Mouse (Mus musculus) hindbrain, embryonic 14.5 days (tissue): ENCODE data around the gene Ube2v1. TPM values are rescaled to one million over a fixed set of nuclear protein-coding genes. Genes with fewer than 3 reads are reported as not detected.
"Not testable (repeated sequence)": the region's sequence is repeated elsewhere in the genome, so short reads cannot be mapped to it uniquely, and the experiment has no call there.

ENCODE experiments used
- ATAC-seq: fragments of 200-750 bp; cut with Nextera tagmentation; 2 replicates; pipeline ENCODE4 v1.8.0; 2017; ENCODE audit warnings: moderate number of reproducible peaks, mild to moderate bottlenecking, moderate TSS enrichment, moderate library complexity; ENCODE audit not compliant: low FRiP score
- DNase-seq: peaks from one replicate; pipeline ENCODE4 v3.0.0-alpha.2; 2015; ENCODE audit warnings: low spot score
- H3K27ac ChIP-seq: fragments of 300-500 bp; sonication (generic); 2 replicates; pipeline ENCODE4 v1.5.1; 2014; ENCODE audit warnings: mild to moderate bottlenecking, moderate library complexity
- H3K27me3 ChIP-seq: fragments of 300-500 bp; sonication (generic); 2 replicates; pipeline ENCODE4 v1.6.1; 2014; ENCODE audit warnings: mild to moderate bottlenecking, low read length, mixed read lengths; ENCODE audit not compliant: control insufficient read depth, insufficient read depth
- H3K36me3 ChIP-seq: fragments of 300-500 bp; sonication (generic); replicated peaks from 2 replicates; pipeline ENCODE4 v1.6.1; 2014; ENCODE audit not compliant: control insufficient read depth, insufficient read depth
- H3K4me1 ChIP-seq: fragments of 300-500 bp; sonication (generic); replicated peaks from 2 replicates; pipeline ENCODE4 v1.6.1; 2014; ENCODE audit warnings: antibody characterized with exemption, low read length, mixed read lengths; ENCODE audit not compliant: control insufficient read depth, insufficient read depth
- H3K4me2 ChIP-seq: fragments of 300-500 bp; sonication (generic); replicated peaks from 2 replicates; pipeline ENCODE4 v1.6.1; 2014; ENCODE audit warnings: mild to moderate bottlenecking, moderate library complexity
- H3K4me3 ChIP-seq: fragments of 300-500 bp; sonication (generic); replicated peaks from 2 replicates; pipeline ENCODE4 v1.5.1; 2014; ENCODE audit warnings: mild to moderate bottlenecking, low read length
- H3K9ac ChIP-seq: fragments of 300-500 bp; sonication (generic); 2 replicates; pipeline ENCODE4 v1.6.1; 2014
- H3K9me3 ChIP-seq: fragments of 300-500 bp; sonication (generic); 2 replicates; pipeline ENCODE4 v1.6.1; 2016; ENCODE audit warnings: low read length; ENCODE audit not compliant: control insufficient read depth
- WGBS: fragments of 180-500 bp; shearing (Covaris S2); extraction: QIAGEN DNeasy Blood & Tissue Kit; methylation state at CpG from one replicate; pipeline ENCODE4 v1.1.7; 2014; 5-methylcytosine and 5-hydroxymethylcytosine counted together
- polyA plus RNA-seq: library from polyadenylated mRNA; unstranded; fragments of >200 nt; fragmentation: Nextera tagmentation; extraction: Ambion mirVana; gene quantifications from 2 replicates; pipeline ENCODE4 v1.2.1, GENCODE M21; 2014

Gene Ube2v1
- polyA plus RNA-seq, 1 experiment from 2014 or later: 302 TPM

DNA sequence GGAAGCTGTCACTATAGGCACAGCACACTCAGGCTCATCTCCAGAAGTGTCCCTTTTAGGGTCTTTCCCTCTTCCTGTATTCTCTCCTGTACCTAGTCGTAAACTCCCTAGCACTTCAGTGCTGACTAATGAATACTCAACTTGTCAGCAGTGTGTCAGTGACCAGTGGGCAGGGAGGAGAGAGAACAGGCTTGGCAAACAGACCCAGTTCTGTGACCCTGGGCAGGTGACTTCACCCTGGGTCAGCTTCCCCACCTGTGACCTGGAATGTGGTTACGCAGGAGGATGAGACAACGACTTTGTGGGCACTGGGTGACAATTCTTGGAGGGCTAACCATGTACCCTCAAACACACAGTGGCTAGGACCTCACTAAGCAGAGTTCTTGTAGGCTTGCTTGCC lies 14.9 kb downstream of the Ube2v1 start:
- H3K4me3 ChIP-seq: no peak overlapping the region
- 94% methylated on average over 3 of the region's 3 CpGs for WGBS
- DNase-seq: no peak
- no peaks in the 10 kb centered on the region for H3K9me3 ChIP-seq
- no peaks in the 10 kb centered on the region; the same call in 1 of the 2 replicates for H3K4me1 ChIP-seq
- ATAC-seq: no peak
- no peaks in the 10 kb centered on the region for H3K27me3 ChIP-seq
- H3K4me2 ChIP-seq: no peak overlapping the region
- H3K36me3 ChIP-seq: peaks cover 51% of the 10 kb centered on the region
- no peak overlapping the region for H3K9ac ChIP-seq
- no peak overlapping the region for H3K27ac ChIP-seq

DNA sequence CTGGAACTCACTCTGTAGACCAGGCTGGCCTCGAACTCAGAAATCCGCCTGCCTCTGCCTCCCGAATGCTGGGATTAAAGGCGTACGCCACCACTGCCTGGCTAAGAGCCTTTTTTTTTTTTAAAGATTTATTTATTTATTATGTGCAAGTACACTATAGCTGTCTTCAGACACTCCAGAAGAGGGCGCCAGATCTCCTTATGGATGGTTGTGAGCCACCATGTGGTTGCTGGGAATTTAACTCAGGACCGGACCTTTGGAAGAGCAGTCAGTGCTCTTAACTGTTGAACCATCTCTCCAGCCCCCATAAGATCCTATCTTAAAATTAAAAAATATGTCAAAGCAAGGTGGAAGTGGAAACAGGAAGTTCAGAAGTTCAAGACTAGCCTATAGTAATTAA lies 18.6 kb downstream of the Ube2v1 start:
- WGBS: 89% methylated on average over 5 of the region's 7 CpGs
- not testable (repeated sequence) for H3K9ac ChIP-seq, H3K4me2 ChIP-seq, H3K4me3 ChIP-seq, H3K27me3 ChIP-seq, H3K9me3 ChIP-seq, H3K4me1 ChIP-seq, DNase-seq, H3K27ac ChIP-seq, ATAC-seq
- peaks cover 68% of the 10 kb centered on the region for H3K36me3 ChIP-seq

DNA sequence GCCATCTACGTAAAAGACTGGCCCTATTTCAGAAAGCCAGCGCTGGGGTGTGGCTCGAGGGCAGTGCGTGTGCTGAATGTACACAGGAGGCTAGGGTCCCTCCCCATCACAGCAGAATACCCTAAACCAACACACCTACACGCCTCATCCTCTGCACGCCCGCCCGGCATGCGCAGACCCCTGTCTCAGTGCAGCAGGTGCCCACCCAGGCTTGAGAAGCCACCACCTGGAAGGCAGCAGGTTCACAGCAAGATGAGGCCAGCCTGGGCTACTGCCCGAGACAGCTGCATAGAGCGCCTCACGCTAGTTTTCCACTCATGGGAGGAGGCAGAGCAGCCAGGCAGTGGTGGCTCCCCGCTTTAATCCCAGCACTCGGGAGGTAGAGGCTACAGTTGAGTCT lies 19.8 kb downstream of the Ube2v1 start:
- Histone ChIP-seq H3K36me3 (peaks cover 65% of the 10 kb centered on the region), H3K9me3 (no peaks in the 10 kb centered on the region), H3K4me1 (no peaks in the 10 kb centered on the region), H3K27ac (no peak overlapping the region), H3K4me3 (no peak overlapping the region), H3K4me2 (no peak overlapping the region), H3K27me3 (no peaks in the 10 kb centered on the region), H3K9ac (no peak overlapping the region)
- DNase-seq: no peak
- WGBS: 95% methylated on average over 14 of the region's 14 CpGs
- no peak for ATAC-seq

DNA sequence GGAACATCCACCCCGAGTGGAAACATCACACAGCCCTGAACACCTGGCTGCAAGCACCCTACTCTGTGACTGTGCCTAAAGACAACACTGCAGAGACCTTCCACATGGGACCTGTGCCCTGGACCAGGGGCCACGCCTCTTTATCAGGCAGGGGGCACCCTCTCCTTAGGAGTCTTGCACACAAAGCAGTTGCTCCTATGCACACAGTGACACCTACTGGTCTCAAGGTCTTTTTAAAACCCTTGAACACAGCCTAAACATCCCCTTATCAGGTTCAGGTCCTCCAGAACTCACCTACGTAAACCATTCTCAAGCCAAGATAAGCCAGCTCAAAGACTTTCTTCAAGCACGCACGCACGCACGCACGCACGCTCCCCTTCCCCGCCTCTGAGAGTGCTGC lies 20.6 kb downstream of the Ube2v1 start:
- H3K4me2 ChIP-seq: no peak overlapping the region
- H3K4me1 ChIP-seq: no peaks in the 10 kb centered on the region
- WGBS: 96% methylated on average over 10 of the region's 10 CpGs
- H3K36me3 ChIP-seq: peaks cover 64% of the 10 kb centered on the region
- H3K27ac ChIP-seq: no peak overlapping the region
- H3K4me3 ChIP-seq: no peak overlapping the region
- no peaks in the 10 kb centered on the region for H3K27me3 ChIP-seq
- H3K9me3 ChIP-seq: no peaks in the 10 kb centered on the region
- ATAC-seq: no peak
- no peak for DNase-seq
- no peak overlapping the region for H3K9ac ChIP-seq

DNA sequence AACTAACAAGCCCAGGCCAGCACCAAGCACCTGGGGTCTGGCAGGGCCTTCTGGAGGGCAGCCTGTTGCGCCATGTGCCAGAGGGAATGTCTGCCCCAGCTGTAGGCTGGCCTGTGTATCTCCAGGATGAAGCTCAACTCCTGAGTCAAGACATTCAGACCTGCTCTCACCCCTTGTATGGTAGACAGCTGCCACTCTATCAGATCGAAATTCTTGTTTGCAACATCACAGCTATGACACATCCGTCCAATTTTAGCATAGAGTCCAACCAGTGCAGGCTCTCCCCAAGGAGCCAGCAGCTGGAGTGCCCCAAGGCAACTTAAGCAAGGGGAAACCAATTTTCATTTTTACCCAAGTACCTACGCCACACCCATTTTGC lies 25.2 kb downstream of the Ube2v1 start:
- ATAC-seq: no peak
- no peak overlapping the region for H3K4me3 ChIP-seq
- H3K4me1 ChIP-seq: no peaks in the 10 kb centered on the region
- no peak for DNase-seq
- no peak overlapping the region for H3K4me2 ChIP-seq
- no peaks in the 10 kb centered on the region for H3K27me3 ChIP-seq
- H3K9me3 ChIP-seq: no peaks in the 10 kb centered on the region
- H3K9ac ChIP-seq: no peak overlapping the region
- peaks cover 28% of the 10 kb centered on the region for H3K36me3 ChIP-seq
- 87% methylated on average over 4 of the region's 4 CpGs for WGBS
- H3K27ac ChIP-seq: no peak overlapping the region

DNA sequence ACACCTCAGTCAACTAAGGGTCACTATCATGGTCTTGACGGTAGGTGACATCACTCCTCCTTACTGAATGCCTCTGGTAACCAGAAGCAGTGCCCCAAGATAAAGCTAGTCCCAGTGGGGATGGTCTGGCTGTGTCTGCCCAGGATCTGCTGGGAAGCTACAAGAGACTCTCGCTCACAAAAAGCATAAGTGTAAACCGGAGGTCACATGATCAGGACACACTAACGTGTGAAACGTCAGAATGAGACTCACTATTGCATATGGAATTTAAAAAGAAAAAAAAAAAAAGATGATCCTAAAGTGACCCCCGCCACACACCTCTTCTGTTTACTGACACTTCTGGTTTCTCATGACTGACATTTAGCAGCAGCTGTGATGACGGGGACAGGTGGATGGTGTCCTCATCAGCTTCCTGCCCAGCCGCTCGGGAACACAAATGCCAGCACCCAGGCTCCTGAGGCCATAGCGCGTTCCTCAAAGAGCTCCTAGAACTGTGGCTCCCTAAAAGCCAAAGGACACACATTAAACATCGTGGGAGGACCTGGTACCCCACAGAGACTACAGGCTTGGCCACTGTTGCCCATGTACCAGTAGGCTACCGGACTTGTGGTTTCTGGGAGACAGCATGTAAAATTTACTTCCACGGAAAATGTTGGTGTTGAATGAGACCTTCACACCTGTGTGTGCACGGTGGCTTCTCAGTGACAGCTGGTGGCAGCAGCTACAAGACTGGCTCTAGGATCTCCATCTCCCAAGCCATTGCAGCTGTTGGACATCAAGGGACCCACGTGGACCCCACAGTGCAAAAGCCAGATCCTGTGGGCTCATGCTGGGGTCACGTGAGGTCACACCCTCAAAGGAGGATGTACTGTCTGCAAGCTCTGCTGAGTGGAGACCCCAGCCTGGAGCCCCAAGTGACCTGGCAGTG lies 25.8 kb downstream of the Ube2v1 start:
- Histone ChIP-seq H3K4me2 (no peak overlapping the region), H3K36me3 (peaks cover 28% of the 10 kb centered on the region), H3K27me3 (no peaks in the 10 kb centered on the region), H3K9ac (no peak overlapping the region), H3K27ac (no peak overlapping the region), H3K4me3 (no peak overlapping the region), H3K4me1 (no peaks in the 10 kb centered on the region), H3K9me3 (no peaks in the 10 kb centered on the region)
- DNase-seq (no peak), ATAC-seq (no peak)
- 81% methylated on average over 17 of the region's 17 CpGs for WGBS

DNA sequence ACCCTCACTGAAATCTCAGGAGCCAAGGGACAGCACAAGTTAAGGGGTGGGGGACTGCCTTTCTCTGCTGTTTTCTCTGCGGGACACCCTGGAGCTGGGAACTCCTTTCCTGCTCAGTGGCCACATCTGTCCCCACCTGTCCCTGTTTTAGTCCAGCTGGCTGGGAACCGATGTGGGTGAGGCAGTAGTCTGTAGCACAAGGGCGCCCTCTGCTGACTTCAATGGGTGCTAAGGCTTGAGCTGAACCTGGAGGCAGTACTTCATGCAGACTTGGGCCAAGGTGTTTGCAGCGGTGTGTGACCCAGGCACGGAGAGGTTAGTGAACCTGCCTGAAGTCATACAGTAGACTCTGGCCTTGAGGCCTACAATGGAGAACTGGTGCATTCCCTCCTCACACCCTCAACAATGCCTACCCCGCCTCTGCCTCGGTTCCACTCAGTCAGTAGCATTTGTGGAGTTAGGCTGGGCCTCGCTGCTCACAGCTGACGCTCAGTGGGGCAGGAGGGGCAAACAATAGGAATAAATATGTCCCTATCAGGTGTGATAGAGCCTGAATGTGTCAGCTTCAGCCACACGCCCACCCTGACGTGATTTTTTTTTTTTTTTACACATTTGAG lies 26.6 kb downstream of the Ube2v1 start:
- Histone ChIP-seq H3K9me3 (no peaks in the 10 kb centered on the region), H3K36me3 (peaks cover 24% of the 10 kb centered on the region), H3K9ac (no peak overlapping the region), H3K27ac (no peak overlapping the region), H3K4me1 (no peaks in the 10 kb centered on the region), H3K4me2 (no peak overlapping the region), H3K27me3 (no peaks in the 10 kb centered on the region), H3K4me3 (no peak overlapping the region)
- 31% methylated on average over 11 of the region's 11 CpGs for WGBS
- DNase-seq: peak; percentile 90
- ATAC-seq: peak; percentile 78; the same call in 1 of the 2 replicates

DNA sequence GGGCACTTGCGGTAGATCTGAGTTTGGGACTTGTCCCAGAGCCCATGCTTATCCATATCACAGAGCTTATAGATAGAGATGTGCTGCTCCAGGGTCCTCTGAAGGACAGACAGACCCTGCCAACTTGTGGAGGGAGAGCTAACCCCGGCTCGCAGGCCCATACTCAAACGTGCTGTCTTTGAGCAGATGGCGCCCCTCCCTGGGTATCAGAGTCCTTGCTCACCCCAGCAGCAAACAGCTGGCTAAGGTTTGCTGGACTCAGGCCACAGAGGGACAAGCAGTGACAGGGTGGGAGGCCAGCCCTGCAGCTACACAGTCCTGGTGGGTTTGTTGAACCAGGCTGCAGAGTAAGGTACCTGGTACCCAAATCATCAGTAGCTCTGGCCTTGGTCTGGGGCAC lies 28.9 kb downstream of the Ube2v1 start:
- no peak overlapping the region for H3K4me3 ChIP-seq
- no peaks in the 10 kb centered on the region for H3K27me3 ChIP-seq
- DNase-seq (no peak), ATAC-seq (no peak)
- no peak overlapping the region for H3K4me2 ChIP-seq
- 67% methylated on average over 5 of the region's 5 CpGs for WGBS
- no peaks in the 10 kb centered on the region for H3K4me1 ChIP-seq
- H3K9ac ChIP-seq: no peak overlapping the region
- peaks cover 12% of the 10 kb centered on the region for H3K36me3 ChIP-seq
- no peaks in the 10 kb centered on the region for H3K9me3 ChIP-seq
- H3K27ac ChIP-seq: no peak overlapping the region

DNA sequence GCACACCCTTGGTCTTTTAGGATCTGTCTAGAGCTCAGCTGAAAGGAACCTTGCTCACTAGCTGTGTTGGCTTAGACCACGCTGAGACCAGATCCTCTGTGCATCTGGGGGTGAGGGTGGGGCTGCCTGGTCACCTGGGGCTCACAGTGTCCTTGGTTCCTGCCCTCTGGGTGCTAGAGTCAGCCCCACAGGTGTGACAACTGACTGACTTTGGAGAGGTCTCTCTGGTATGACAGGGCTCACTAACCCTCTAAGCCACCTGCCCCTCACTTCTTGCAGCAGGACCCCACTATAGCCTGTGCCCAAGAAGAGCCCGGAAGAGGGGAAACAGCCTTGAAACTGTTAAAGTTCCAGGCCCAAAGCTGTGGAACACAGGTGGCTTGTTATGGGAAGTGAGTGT lies 29.5 kb downstream of the Ube2v1 start:
- H3K27me3 ChIP-seq: no peaks in the 10 kb centered on the region
- no peaks in the 10 kb centered on the region for H3K9me3 ChIP-seq
- ATAC-seq (no peak), DNase-seq (no peak)
- H3K4me2 ChIP-seq: no peak overlapping the region
- H3K36me3 ChIP-seq: peaks cover 9% of the 10 kb centered on the region
- WGBS: 91% methylated on average over 2 of the region's 2 CpGs
- no peak overlapping the region for H3K27ac ChIP-seq
- H3K4me1 ChIP-seq: no peaks in the 10 kb centered on the region; the same call in 1 of the 2 replicates
- no peak overlapping the region for H3K4me3 ChIP-seq
- no peak overlapping the region for H3K9ac ChIP-seq
